Mouse (Mus musculus) limb, embryonic 14.5 days (tissue): ENCODE data around the gene Ide. TPM values are rescaled to one million over a fixed set of nuclear protein-coding genes. Genes with fewer than 3 reads are reported as not detected.

ENCODE experiments used
- ATAC-seq: fragments of 200-750 bp; cut with Nextera tagmentation; 2 replicates; pipeline ENCODE4 v1.8.0; 2017; ENCODE audit warnings: low read depth, moderate number of reproducible peaks, moderate TSS enrichment; ENCODE audit not compliant: low FRiP score
- DNase-seq: peaks from one replicate; pipeline ENCODE4 v3.0.0-alpha.2; 2015; ENCODE audit warnings: low spot score
- H3K27ac ChIP-seq: fragments of 300-500 bp; sonication (generic); replicated peaks from 2 replicates; pipeline ENCODE4 v1.5.1; 2014; ENCODE audit warnings: low read depth, mild to moderate bottlenecking, low read length, moderate library complexity, mixed read lengths
- H3K27me3 ChIP-seq: fragments of 300-500 bp; sonication (generic); 2 replicates; pipeline ENCODE4 v1.6.1; 2014; ENCODE audit warnings: low read length, mixed read lengths; ENCODE audit not compliant: control insufficient read depth, insufficient read depth
- H3K36me3 ChIP-seq: fragments of 300-500 bp; sonication (generic); 2 replicates; pipeline ENCODE4 v1.6.1; 2014; ENCODE audit warnings: mild to moderate bottlenecking, low read length, moderate library complexity, mixed read lengths; ENCODE audit not compliant: control insufficient read depth, insufficient read depth
- H3K4me1 ChIP-seq: fragments of 300-500 bp; sonication (generic); 2 replicates; pipeline ENCODE4 v1.6.1; 2014; ENCODE audit warnings: antibody characterized with exemption, low read length, mixed read lengths; ENCODE audit not compliant: control insufficient read depth, insufficient read depth
- H3K4me2 ChIP-seq: fragments of 300-500 bp; sonication (generic); replicated peaks from 2 replicates; pipeline ENCODE4 v1.6.1; 2014; ENCODE audit warnings: low read depth, mild to moderate bottlenecking, low read length, moderate library complexity; ENCODE audit not compliant: severe bottlenecking
- H3K4me3 ChIP-seq: fragments of 300-500 bp; sonication (generic); replicated peaks from 2 replicates; pipeline ENCODE4 v1.5.1; 2014; ENCODE audit warnings: low read length
- H3K9ac ChIP-seq: fragments of 300-500 bp; sonication (generic); 2 replicates; pipeline ENCODE4 v1.6.1; 2014; ENCODE audit warnings: mild to moderate bottlenecking, low read depth, low read length, moderate library complexity; ENCODE audit not compliant: severe bottlenecking
- H3K9me3 ChIP-seq: fragments of 300-500 bp; sonication (generic); 2 replicates; pipeline ENCODE4 v1.6.1; 2016; ENCODE audit warnings: low read length; ENCODE audit not compliant: control insufficient read depth
- POLR2A ChIP-seq: fragments of 200-500 bp; IDR thresholded peaks from 2 replicates; pipeline ENCODE4 v1.8.0; 2012; ENCODE audit warnings: inconsistent platforms, mild to moderate bottlenecking, moderate library complexity, borderline replicate concordance; ENCODE audit not compliant: insufficient read depth, insufficient read length; ENCODE audit errors: extremely low read depth
- WGBS: fragments of 180-500 bp; shearing (Covaris S2); extraction: QIAGEN DNeasy Blood & Tissue Kit; methylation state at CpG from one replicate; pipeline ENCODE4 v1.1.7; 2014; 5-methylcytosine and 5-hydroxymethylcytosine counted together
- polyA plus RNA-seq, 2 experiments: library from polyadenylated mRNA; depleted of rRNA in 1 of 2; stranded (reverse) in 1 of 2; unstranded in 1 of 2; fragments of >200 nt; fragmentation: Nextera tagmentation in 1 of 2; extraction: Ambion mirVana in 1 of 2; gene quantifications; 2 replicates each; pipeline versions ENCODE4 v1.2.1 to v1.2.3; 2012 to 2014

Ide gene
- polyA plus RNA-seq, 2 experiments: 22.5 to 49.9 TPM

- Histone ChIP-seq H3K4me3 (no peak overlapping the region), H3K4me2 (no peak overlapping the region), H3K36me3 (no peaks in the 10 kb centered on the region), H3K9me3 (no peaks in the 10 kb centered on the region), H3K9ac (no peak overlapping the region), H3K4me1 (no peaks in the 10 kb centered on the region), H3K27ac (no peak overlapping the region), H3K27me3 (no peaks in the 10 kb centered on the region)
- 92% methylated on average over 9 of the region's 9 CpGs for WGBS
- DNase-seq: no peak
- no peak for ATAC-seq
- TF ChIP-seq POLR2A: no peak
Observed at GRCm38 (mm10) chr19:37255321-37255720, 82.3 kb downstream of the Ide start.

GRCm38 (mm10) chr19:37252104-37252503 is 85.5 kb downstream of the Ide start:
- H3K4me1 ChIP-seq: no peaks in the 10 kb centered on the region
- TF ChIP-seq POLR2A: no peak
- no peaks in the 10 kb centered on the region for H3K27me3 ChIP-seq
- DNase-seq (no peak), ATAC-seq (no peak)
- no peak overlapping the region for H3K27ac ChIP-seq
- no peaks in the 10 kb centered on the region for H3K36me3 ChIP-seq
- H3K4me3 ChIP-seq: no peak overlapping the region
- H3K9me3 ChIP-seq: no peaks in the 10 kb centered on the region
- no peak overlapping the region for H3K9ac ChIP-seq
- H3K4me2 ChIP-seq: no peak overlapping the region
- 65% methylated on average over 6 of the region's 6 CpGs for WGBS

GRCm38 (mm10) chr19:37248199-37248598 is 89.5 kb downstream of the Ide start:
- no peak overlapping the region for H3K9ac ChIP-seq
- WGBS: 77% methylated on average over 3 of the region's 3 CpGs
- H3K4me3 ChIP-seq: no peak overlapping the region
- H3K36me3 ChIP-seq: no peaks in the 10 kb centered on the region
- no peak overlapping the region for H3K27ac ChIP-seq
- H3K27me3 ChIP-seq: no peaks in the 10 kb centered on the region
- no peaks in the 10 kb centered on the region for H3K4me1 ChIP-seq
- no peak overlapping the region for H3K4me2 ChIP-seq
- ATAC-seq (no peak), DNase-seq (no peak)
- no peaks in the 10 kb centered on the region for H3K9me3 ChIP-seq
- no peak for TF ChIP-seq POLR2A

GRCm38 (mm10) chr19:37246859-37247258 is 90.8 kb downstream of the Ide start:
- no peaks in the 10 kb centered on the region for H3K4me1 ChIP-seq
- no peak overlapping the region for H3K4me2 ChIP-seq
- H3K4me3 ChIP-seq: no peak overlapping the region
- no peaks in the 10 kb centered on the region for H3K9me3 ChIP-seq
- H3K36me3 ChIP-seq: no peaks in the 10 kb centered on the region
- ATAC-seq: no peak
- H3K27me3 ChIP-seq: no peaks in the 10 kb centered on the region
- WGBS: 41% methylated on average over 3 of the region's 3 CpGs
- H3K9ac ChIP-seq: no peak overlapping the region
- no peak overlapping the region for H3K27ac ChIP-seq
- no peak for TF ChIP-seq POLR2A
- DNase-seq: no peak

GRCm38 (mm10) chr19:37242707-37243106 is 94.9 kb downstream of the Ide start:
- ATAC-seq: no peak
- Histone ChIP-seq H3K27me3 (no peaks in the 10 kb centered on the region), H3K4me3 (no peak overlapping the region), H3K9me3 (no peaks in the 10 kb centered on the region), H3K4me2 (no peak overlapping the region), H3K27ac (no peak overlapping the region), H3K36me3 (no peaks in the 10 kb centered on the region), H3K4me1 (peaks cover 4% of the 10 kb centered on the region), H3K9ac (no peak overlapping the region)
- 9% methylated on average over 2 of the region's 2 CpGs for whole genome bisulfite sequencing
- no peak for DNase-seq
- no peak for TF ChIP-seq POLR2A

- Histone ChIP-seq H3K4me1 (peaks cover 4% of the 10 kb centered on the region), H3K9me3 (no peaks in the 10 kb centered on the region), H3K27me3 (no peaks in the 10 kb centered on the region), H3K4me2 (no peak overlapping the region), H3K9ac (no peak overlapping the region), H3K36me3 (no peaks in the 10 kb centered on the region), H3K4me3 (no peak overlapping the region), H3K27ac (no peak overlapping the region)
- whole genome bisulfite sequencing: 73% methylated on average over 5 of the region's 5 CpGs
- TF ChIP-seq POLR2A: no peak
- no peak for ATAC-seq
- no peak for DNase-seq
Observed at GRCm38 (mm10) chr19:37241201-37241600, 96.5 kb downstream of the Ide start.
